Mouse (Mus musculus) liver, adult 2 months (tissue): ENCODE data around the gene Angptl7.

Experiments
- CTCF ChIP-seq: fragments of 200-500 bp; IDR thresholded peaks from 2 replicates; pipeline ENCODE4 v1.5.1; 2011; ENCODE audit warnings: low read depth, low read length, control low read depth
- POLR2A ChIP-seq: fragments of 200-500 bp; IDR thresholded peaks from 2 replicates; pipeline ENCODE4 v1.6.1; 2011; ENCODE audit warnings: low read length, control low read depth; ENCODE audit not compliant: insufficient read depth; ENCODE audit errors: extremely low read depth

- TF ChIP-seq CTCF (no peak), POLR2A (no peak)
Observed at GRCm38 (mm10) chr4:148487841-148488240, 12.4 kb downstream of the Angptl7 start.
